Mouse (Mus musculus) liver, adult (tissue): ENCODE results near the gene Samd4b.

Experiments used
- GATA4 ChIP-seq: IDR thresholded peaks from 2 replicates; pipeline ENCODE4 v1.6.1; 2014; ENCODE audit warnings: mild to moderate bottlenecking, low read length; ENCODE audit not compliant: insufficient replicate concordance

The Samd4b gene

GRCm38 (mm10) chr7:28575597-28575996 lies 22.3 kb downstream of the Samd4b start:
- no peak for TF ChIP-seq GATA4

- TF ChIP-seq GATA4 = no peak
Observed at GRCm38 (mm10) chr7:28573236-28573635, 24.7 kb downstream of the Samd4b start.

GRCm38 (mm10) chr7:28572689-28573088 lies 25.3 kb downstream of the Samd4b start:
- no peak for TF ChIP-seq GATA4

GRCm38 (mm10) chr7:28570982-28571682 lies 26.8 kb downstream of the Samd4b start:
- no peak for TF ChIP-seq GATA4

GRCm38 (mm10) chr7:28570291-28570981 lies 27.5 kb downstream of the Samd4b start:
- TF ChIP-seq GATA4 = no peak

GRCm38 (mm10) chr7:28568253-28568652 lies 29.7 kb downstream of the Samd4b start:
- no peak for TF ChIP-seq GATA4

GRCm38 (mm10) chr7:28567539-28567938 lies 30.4 kb downstream of the Samd4b start:
- TF ChIP-seq GATA4 = no peak

- TF ChIP-seq GATA4 = no peak
Observed at GRCm38 (mm10) chr7:28565407-28565806, 32.5 kb downstream of the Samd4b start.

- TF ChIP-seq GATA4 = no peak
Observed at GRCm38 (mm10) chr7:28562951-28563350, 35.0 kb downstream of the Samd4b start.

GRCm38 (mm10) chr7:28562371-28562770 lies 35.6 kb downstream of the Samd4b start:
- no peak for TF ChIP-seq GATA4

GRCm38 (mm10) chr7:28561967-28562366 lies 36.0 kb downstream of the Samd4b start:
- TF ChIP-seq GATA4 = no peak

- no peak for TF ChIP-seq GATA4
Observed at GRCm38 (mm10) chr7:28560856-28561255, 37.1 kb downstream of the Samd4b start.

- no peak for TF ChIP-seq GATA4
Observed at GRCm38 (mm10) chr7:28558486-28558885, 39.5 kb downstream of the Samd4b start.

- TF ChIP-seq GATA4 = no peak
Observed at GRCm38 (mm10) chr7:28557708-28558107, 40.2 kb downstream of the Samd4b start.

- no peak for TF ChIP-seq GATA4
Observed at GRCm38 (mm10) chr7:28557069-28557468, 40.9 kb downstream of the Samd4b start.

- no peak for TF ChIP-seq GATA4
Observed at GRCm38 (mm10) chr7:28555939-28556535, 41.9 kb downstream of the Samd4b start.
